Mouse (Mus musculus) left cerebral cortex, adult 18-20 months (tissue): ENCODE measurements around the gene Emilin2. TPM values are rescaled to one million over a fixed set of nuclear protein-coding genes. Genes with fewer than 3 reads are reported as not detected.

Source experiments
- DNase-seq, 2 experiments: peaks; one replicate each; pipeline ENCODE4 v3.0.0; 2021 to 2022; ENCODE audit warnings: low spot score in 2 of 2, mixed read lengths in 1 of 2
- total RNA-seq, 2 experiments: library from RNA; stranded (reverse); gene quantifications; 2 replicates each; pipeline ENCODE4 v1.2.3; 2021

Gene Emilin2
- total RNA-seq, 2 experiments from 2014 or later, result 2.7 to 2.8 TPM

DNA sequence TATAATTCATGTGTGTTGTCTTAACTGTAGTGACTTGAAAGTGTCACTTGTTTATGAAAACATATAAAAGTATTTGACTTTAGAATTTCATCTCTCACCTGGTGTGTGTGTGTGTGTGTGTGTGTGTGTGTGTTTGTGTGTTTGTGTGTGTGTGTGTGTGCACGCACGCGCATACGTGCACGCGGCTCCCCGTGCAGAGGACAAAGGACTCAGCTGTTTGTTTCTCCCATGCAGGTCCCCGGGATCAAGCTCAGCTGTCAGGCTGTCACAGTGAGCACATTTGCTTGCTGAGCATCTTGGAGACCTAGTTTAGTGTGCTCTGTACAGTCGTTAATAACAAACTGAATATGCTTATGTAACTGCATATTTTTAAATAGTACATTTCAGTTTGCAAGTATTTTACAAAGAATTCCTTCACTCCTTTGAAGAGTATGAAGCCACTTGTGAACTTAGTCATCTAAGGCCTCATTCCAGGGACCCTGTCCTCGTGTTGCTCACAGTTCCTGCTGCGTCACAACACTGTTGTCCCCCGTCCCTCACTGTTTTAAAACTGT, 77.7 kb downstream of the Emilin2 start:
- DNase-seq, result no peak

DNA sequence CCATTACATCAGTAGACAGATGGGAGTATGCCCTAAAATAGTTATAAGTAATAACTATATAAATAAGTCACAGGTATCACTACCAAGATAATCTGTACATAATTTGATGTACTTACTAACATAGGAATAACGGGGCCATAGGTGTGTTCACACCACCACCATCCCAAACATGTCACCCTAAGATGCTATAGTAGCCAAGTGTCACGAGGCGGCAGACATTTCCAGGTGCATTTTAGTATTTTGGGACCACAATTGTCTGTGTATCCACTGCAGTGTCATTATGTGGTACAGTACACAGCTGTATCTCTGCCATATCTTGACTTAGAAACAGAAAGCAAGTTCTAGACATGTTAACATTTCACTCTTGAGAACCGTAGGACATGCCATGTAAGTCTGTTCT, 78.6 kb downstream of the Emilin2 start:
- no peak for DNase-seq

DNA sequence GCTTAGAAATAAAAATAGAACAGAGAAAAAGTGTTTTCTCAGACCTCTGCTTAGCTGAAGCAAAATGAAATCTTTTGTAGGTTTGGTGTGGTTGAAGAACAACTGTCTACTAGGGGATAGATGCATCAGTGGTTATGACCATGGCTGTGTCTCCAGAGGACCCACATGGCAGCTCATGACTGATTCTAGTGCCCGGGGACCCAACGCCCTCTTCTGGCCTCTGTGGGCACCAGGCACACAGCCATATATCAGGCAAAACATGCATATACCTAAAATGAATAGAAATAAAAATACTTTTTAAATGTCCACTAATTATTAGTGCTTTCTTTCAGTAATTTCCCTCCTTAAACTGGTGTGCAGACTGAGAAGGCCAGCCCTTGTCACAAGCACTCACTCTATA, 79.8 kb downstream of the Emilin2 start:
- no peak for DNase-seq

DNA sequence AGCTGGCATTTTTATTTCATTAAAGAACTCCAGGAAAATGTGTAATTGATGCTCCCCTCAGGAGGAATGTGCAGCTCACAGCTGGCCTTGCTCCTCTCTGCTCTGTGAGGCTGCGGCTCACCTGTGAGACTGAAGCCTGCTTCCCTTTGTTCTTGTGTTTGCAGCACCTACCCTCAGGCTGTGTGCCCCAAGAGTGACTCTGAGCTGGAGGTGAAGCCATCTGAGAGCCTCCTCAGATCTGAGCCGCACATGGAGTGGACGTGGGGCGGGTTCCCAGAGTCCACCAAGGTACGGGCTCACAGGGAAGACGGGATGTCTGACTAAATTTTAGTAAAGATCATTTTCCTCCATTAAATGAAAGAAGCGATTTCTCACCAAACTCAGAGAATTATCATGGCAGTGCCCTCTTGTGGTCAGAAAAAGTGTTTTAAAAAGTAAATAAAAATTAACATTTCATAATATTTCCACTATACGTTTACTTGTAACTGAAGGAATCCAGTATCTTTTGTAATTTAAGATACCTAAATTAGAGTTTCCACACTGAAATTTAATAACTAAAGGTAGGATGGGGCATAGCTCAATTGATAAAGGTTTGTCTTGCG, 81.6 kb downstream of the Emilin2 start:
- no peak for DNase-seq

DNA sequence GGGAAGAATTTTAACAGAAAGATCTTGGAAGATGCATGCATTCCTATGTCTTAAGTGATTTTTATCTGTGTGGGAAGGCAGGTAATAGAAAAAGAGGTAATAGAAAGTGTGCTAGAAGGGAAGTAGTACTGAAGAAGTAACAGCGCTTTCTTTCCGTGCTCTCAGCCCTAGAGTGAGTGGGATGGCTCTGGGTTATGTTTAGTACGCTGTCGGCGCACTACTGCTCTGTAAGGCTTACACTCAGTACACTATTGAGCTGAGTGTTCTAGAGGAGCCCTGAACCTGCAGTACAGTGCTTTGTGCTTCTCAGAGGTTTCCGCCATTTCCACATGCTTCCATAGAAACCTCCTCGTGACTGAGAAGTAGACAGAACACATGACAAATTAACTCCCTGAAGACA, 83.1 kb downstream of the Emilin2 start:
- DNase-seq, result peak in 1 of 2 experiments; percentile 11

DNA sequence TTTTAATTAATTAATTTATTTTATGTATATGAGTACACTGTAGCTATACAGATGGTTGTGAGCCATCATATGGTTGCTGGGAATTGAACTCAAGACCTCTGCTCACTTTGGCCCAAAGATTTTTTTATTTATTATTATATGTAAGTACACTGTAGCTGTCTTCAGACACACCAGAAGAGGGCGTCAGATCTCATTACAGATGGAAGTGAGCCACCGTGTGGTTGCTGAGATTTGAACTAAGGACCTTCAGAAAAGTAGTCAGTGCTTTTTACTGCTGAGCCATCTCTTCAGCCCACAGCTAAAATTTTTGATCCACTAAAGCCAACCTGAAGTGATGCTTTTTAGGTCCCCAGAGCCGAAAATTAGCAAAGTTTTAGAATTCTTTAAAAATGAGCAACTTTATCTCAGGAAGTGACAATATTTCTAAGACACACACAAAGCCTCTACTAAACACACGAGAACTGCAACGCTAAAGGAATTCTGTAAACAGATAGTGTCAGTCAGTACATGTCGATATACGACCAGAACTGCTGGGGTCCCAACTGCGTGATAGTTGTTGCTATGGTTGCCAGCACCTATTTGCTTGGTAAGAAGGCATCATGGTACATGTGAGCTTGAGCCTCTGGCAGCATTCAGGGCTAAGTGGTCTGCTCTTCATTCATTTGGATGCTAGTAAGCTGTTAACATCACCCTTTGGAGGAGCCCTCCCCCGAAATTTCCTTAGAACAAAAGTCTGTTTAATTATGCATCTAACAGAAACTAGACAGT, 84.5 kb downstream of the Emilin2 start:
- DNase-seq, result no peak

DNA sequence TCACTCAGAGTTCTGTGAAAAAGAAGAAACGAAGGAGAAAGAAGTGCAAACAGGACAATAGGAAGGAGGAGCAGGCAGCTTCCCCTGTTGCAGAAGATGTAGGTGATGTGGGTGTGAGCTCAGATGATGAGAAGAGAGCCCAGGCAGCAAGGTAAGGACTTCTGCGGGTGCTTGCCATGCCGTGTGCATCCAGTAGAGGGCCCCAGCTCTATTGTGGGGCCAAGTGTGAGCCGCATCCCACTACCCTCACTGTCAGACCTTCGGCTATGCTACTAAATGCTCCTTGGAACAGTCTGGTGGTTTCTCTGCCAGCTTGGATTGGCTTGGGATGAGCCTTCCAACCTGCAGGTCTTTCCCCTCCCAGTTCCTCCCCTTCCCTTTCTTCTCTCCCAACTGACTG, 86.7 kb downstream of the Emilin2 start:
- peak in 1 of 2 experiments; percentile 34 for DNase-seq

DNA sequence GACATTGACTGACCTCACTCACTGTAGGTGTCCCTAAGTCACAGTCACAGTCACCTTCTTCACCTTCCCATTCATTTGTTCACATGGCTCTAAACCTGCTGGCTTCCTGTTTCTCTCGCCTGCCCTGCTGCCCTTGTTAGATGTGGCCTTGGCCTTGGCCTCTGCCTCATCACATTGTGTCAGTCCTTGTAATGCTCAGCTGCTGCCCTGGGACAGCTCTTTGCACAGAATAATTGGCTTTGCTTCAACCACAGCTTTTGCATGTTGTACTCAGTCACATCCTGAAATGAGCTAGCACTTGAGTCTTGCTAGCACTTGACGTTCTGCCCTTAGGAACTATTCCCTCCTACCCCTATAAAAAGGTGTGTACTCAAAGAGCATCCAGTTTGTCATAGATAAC, 87.3 kb downstream of the Emilin2 start:
- DNase-seq, result no peak

DNA sequence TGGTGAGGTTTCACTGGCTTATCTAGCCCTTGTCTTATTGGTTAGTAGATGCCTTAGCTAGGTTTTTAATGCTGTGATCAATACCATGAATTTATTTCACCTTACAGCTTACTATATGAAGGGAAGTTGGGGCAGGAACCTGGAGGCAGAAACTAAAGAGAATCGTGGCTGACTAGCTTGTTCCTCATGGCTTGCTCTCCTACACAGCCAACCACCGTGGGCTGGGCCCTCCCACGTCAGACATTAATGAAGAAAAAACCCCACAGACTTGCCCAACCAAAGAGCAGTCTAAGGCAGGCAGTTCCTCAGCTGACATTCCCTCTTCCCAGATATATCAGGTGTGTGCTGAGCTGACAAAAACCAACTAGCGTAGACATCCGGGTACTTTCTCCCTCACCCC, 88.1 kb downstream of the Emilin2 start:
- peak in 1 of 2 experiments; percentile 21 for DNase-seq

DNA sequence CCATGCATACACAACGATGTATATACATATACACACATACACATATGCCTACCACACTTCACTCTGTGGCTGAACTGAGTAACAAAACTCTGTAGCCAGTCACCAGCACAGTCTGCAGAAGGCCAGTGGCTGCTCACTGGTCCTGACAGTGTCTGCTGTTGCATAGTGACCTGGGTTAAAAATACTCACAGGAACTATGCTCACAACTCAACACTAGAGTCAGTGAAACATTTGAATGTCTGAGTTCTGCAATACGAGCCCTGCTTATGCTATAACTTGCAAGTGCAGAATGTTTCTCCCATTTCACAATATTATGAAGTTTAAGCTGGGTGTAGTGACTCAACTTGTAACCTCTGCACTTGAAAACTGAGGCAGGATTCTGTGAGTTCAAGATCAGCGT, 90.4 kb downstream of the Emilin2 start:
- DNase-seq, result no peak

DNA sequence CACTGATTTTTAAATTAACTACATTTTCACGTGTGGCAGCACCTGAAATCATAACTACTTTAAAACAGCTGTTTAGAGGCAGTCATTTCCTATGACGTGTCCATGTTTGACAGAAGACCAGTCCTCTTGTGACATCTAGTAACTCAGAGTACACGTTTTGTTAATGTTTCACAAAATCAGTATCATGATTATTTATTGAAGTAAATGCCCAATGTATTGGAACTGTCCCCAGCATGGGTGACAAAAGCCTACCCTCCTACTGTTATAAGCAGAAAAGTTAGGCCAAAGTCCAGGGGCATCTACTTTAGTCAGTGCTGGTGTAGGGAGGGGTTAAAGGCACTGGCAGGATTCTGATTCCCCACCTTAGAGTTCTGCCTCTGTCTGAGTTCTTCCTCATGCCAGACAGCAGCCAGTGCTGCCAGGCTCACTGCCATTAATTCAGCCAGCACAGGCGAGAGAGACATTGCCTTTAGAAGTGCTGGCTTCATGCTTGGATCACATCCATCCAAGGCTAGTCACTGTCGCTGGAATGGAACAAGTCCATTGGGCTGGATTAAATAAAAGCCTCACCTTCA, 94.6 kb downstream of the Emilin2 start:
- DNase-seq, result no peak

DNA sequence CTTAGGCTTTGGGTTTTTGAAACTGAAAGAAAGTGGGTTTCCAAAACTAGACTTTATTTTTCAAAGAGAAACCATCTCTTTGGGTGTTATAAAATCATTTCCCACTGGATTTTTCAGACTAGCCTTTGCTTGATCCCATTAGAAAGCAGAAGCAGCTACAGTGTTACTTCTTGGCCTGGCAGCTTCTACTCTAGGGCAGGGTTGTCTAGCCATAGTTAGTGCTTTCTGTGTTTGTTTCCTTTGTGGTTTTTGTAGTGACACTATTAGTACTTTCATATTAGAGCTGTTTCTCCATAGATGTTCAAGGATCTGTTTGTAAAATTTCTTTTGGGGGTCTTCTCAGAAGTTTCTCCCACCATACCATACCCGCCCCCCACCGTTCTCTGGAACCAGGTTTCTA, 95.5 kb downstream of the Emilin2 start:
- no peak for DNase-seq

DNA sequence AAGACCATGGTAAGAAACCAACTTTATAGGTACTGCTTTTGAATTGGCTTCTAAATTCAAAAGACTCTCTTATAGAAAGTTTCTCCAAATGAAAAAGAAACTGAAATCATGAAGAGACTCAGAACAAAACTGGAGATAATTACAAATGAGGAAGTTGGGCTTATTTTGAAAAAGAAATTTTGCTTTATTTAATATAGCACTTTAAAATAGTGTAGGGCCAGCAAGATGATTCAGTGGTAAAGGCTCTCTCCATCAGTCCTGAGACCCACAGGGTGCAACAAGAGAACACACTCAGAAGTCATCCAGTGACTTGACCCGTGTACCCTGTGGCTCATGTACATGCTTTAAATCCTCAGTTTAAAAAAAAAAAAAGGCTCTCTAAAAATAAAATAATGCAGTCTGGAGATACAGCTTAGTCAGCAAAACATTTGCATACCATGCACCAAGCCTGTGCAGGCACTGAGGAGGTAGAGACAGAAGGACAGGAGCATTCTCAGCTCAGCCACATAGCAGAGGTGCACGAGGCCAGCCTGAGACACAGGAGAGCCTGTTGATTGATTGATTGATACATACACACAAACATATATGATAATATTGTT, 96.4 kb downstream of the Emilin2 start:
- DNase-seq, result no peak

DNA sequence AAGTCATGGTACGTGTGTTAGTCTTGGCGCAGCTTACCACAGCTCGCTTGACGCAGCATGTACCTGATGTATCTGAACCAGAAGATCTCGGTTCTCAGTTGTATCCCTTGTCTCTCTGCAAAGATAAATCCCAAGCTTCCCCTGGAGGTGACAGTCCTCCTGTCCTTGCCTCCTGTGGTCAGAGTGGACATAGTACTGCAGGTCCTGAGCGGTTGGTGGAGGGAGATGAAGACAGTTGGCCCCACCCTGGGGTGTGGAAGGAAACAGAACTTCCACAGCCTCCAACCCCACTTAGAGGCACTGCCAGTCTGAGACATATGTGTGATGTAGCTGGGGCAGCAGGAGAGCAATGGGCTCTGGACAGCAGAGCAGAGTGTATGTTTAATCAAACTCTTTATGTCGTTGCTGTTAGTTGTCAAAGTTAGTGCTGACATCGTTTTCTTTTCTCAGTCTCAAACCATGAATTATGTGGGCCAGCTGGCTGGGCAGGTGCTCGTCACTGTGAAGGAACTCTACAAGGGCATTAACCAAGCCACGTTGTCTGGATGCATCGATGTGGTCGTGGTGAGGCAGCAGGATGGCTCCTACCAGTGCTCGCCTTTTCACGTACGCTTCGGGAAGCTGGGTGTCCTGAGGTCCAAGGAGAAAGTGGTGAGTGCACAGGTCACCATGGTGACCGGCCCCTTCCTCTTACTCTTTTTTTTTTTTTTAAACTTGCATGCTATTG, 97.1 kb downstream of the Emilin2 start:
- no peak for DNase-seq

DNA sequence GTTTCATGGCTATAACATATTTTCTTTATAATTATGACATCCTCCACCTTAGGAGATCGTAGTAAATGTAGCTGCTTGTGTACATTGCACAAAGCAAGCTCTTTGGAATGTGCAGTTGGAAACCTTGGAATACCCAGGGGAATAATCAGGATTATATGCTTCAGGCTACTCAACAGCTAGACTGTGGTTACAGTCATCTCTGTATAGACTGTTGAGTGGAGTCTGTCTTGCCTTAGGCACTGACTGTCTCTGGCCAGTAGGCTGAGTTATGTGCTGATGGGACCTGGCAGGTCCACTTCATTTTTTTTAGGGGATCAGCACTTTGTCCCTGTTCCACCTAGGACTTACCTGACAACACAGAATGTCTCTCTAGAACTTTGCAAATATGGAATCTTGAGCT, 98.1 kb downstream of the Emilin2 start:
- no peak for DNase-seq

DNA sequence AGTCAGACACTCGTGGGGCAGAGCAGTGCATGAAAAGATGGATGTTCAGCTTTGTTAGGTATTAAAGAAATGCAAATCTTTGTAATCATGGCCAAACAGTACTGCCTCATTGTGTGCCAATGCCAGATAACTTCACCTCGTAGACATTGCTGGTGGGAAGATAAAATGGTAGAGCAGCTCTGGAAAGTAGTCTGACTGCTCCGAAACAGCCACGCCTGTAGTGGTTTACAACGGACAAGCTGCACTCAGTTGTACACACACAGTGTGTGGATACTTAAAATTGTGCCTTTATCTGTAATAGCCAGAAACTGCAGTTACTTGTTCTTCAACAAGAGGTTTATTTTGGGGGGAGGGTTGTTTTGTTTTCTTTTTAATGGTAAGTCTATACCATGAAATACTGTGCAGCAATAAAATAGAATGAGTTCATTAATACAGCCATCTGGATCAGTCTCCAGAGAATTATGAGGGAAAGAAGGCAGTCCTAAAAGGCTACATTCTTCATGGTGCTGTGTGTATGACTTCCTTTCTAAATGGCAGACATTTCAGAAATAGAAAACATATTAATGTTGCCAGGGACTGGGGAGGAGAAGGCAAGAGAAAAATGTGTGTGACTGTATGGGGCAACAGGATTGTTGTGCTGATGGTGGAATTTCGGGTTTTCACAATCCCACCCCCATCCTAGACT, 99.7 kb downstream of the Emilin2 start:
- no peak for DNase-seq

DNA sequence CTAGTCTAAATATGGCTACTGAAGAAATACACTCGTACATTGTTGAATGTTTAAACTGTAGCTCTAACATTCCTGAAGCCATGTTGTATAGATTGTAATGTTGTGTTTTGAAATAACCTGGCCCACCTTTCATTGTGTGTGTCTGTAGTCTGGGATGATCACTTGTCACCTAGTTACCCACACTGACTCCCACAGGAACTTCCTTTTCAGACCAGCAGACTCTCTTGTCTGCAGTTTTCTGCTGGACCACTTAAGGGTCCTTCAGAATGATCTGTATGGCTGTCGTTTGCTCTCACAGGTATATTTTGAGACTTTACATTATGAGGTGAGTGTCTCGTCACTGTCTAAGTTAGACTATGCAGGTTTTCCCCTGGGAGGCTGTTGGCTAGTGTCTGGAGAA, 101.8 kb downstream of the Emilin2 start:
- no peak for DNase-seq

DNA sequence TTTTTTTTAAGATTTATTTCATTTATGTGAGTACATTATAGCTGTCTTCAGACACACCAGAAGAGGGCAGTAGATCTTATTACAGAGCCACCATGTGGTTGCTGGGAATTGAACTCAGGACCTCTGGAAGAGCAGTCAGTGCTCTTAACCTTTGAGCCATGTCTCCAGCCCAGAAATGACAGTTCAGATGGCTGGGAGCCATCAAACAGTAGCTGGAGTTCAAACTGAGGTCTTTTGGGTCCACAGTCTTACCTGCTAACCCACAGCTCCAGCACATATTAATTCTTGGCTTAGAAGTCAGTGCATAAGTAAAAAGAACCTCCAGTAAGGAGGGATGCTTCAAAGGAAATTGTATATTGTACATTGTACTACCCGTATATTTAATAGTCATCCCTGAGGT, 102.9 kb downstream of the Emilin2 start:
- no peak for DNase-seq

DNA sequence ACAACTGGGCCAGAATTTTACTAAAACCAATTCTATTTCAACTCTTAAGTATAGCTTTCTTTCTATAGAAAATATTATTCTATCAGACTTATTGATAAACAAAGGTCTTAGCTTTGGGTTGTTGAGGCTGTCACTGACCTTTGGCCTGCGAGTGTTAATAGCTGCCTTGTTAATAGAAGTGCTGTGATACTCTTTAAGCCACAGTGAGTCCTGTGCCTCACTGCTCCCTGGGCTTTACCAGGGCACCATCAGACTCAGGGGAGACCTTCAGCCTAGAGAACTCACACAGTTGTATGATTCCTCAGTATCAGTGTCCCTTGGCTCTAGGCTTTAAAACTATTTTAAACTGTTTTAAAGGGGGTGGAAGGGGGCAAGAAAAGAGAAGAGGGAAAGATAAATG, 103.4 kb downstream of the Emilin2 start:
- no peak for DNase-seq

DNA sequence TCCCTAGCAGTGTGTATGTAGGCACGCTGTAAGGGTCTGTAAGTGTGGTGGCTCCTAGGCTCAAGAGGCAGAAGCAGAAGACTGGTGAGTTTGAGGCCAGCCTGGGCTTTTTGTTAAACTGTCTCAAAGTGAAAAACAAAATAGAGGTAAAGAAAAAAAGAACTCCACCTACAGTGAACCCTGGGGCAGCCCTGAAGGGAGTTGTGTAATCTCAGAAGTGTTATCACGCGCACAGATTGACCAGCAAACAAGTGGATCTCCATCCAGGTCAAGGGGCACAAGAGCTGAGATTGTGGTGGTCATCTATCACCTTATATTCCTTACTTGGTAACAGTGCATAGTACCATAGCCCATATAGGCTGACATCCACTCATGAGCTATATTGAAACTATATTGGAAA, 104.5 kb downstream of the Emilin2 start:
- DNase-seq, result no peak
